Mouse (Mus musculus) bone marrow, adult 2 months (tissue): ENCODE data around the gene Mrgpra6.

Source experiments
- CTCF ChIP-seq: fragments of 200-500 bp; IDR thresholded peaks from 2 replicates; pipeline ENCODE4 v1.5.1; 2011; ENCODE audit warnings: low read length, control low read depth; ENCODE audit not compliant: control insufficient read depth, insufficient read depth
- POLR2A ChIP-seq: fragments of 200-500 bp; IDR thresholded peaks from 2 replicates; pipeline ENCODE4 v1.6.1; 2011; ENCODE audit warnings: low read depth, mild to moderate bottlenecking, control low read depth, low read length, borderline replicate concordance; ENCODE audit not compliant: control insufficient read depth

GRCm38 (mm10) chr7:47148298-47148697, 56.4 kb downstream of the Mrgpra6 start:
- TF ChIP-seq CTCF (no peak), POLR2A (no peak)
